Mouse (Mus musculus) liver, adult 2 months (tissue): ENCODE data around the gene Ccdc65.

Experiments
- CTCF ChIP-seq: fragments of 200-500 bp; IDR thresholded peaks from 2 replicates; pipeline ENCODE4 v1.5.1; 2011; ENCODE audit warnings: low read depth, low read length, control low read depth
- POLR2A ChIP-seq: fragments of 200-500 bp; IDR thresholded peaks from 2 replicates; pipeline ENCODE4 v1.6.1; 2011; ENCODE audit warnings: low read length, control low read depth; ENCODE audit not compliant: insufficient read depth; ENCODE audit errors: extremely low read depth

DNA sequence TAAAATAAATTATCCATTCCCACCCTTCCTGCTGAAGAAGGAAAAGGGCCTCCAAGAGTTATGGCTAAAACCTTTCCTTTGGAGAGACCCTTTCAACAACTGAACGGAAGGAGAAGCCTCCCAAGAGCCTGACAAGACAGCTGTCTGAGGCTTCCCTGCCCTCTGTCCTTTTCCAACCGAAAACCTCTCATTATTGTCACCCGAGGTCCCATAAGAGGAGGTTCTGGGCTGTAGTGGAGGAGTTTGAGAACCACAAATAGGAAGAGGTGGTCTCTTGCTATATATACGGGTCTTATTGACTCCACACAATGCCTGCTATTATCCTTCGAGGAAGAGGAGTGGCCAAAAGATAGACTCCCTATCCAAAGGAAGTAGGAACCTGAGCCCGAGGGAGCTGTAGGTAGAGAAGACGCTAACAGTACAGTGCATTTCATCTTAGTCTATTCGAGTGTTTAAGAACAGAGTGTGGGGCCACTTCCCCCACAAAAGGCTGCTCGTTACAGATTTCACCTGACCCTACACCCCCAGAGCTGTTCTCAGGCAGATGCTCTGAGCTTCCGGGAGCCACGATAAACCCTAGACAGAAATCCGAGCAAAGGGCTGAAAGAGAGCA is 63.9 kb downstream of the Ccdc65 start:
- no peak for TF ChIP-seq POLR2A
- no peak for TF ChIP-seq CTCF
